Mouse (Mus musculus) MEL (cell line): ENCODE data around the gene Stat4. TPM values are rescaled to one million over a fixed set of nuclear protein-coding genes. Genes with fewer than 3 reads are reported as not detected.

Experiments used
- DNase-seq: peaks from one replicate; pipeline ENCODE4 v3.0.0; 2011; ENCODE audit warnings: low read depth, low spot score
- H3K27ac ChIP-seq: 2 replicates; pipeline ENCODE4 v1.5.1; 2012; ENCODE audit warnings: low read depth, mild to moderate bottlenecking, control low read depth, low read length, moderate library complexity; ENCODE audit not compliant: control insufficient read depth
- H3K27me3 ChIP-seq, 2 experiments: fragments of 150-350 bp in 1 of 2; sonication (generic) in 1 of 2; 2 replicates each; pipeline ENCODE4 v1.6.1; 2012; ENCODE audit warnings: low read length in 2 of 2, mild to moderate bottlenecking in 2 of 2, improper control_type of control experiment in 1 of 2, moderate library complexity in 1 of 2; ENCODE audit not compliant: insufficient read depth in 2 of 2, control insufficient read depth in 1 of 2
- H3K36me3 ChIP-seq, 2 experiments: 2 replicates each; pipeline ENCODE4 v1.6.1; 2012 to 2014; ENCODE audit warnings: low read length in 2 of 2, improper control_type of control experiment in 1 of 2, inconsistent platforms in 1 of 2, mild to moderate bottlenecking in 1 of 2; ENCODE audit not compliant: insufficient read depth in 2 of 2, control insufficient read depth in 1 of 2
- H3K4me1 ChIP-seq, 2 experiments: fragments of 150-350 bp in 1 of 2; sonication (generic) in 1 of 2; 2 replicates each; pipeline ENCODE4 v1.6.1; 2012; ENCODE audit warnings: low read length in 2 of 2, improper control_type of control experiment in 1 of 2, mild to moderate bottlenecking in 1 of 2; ENCODE audit not compliant: insufficient read depth in 2 of 2, control insufficient read depth in 1 of 2
- H3K4me3 ChIP-seq, 2 experiments: fragments of 150-350 bp in 1 of 2; sonication (generic) in 1 of 2; 2 replicates each; pipeline ENCODE4 v1.5.1; 2012; ENCODE audit warnings: low read depth in 2 of 2, low read length in 2 of 2, mild to moderate bottlenecking in 2 of 2, moderate library complexity in 2 of 2, control low read depth in 1 of 2, improper control_type of control experiment in 1 of 2; ENCODE audit not compliant: control insufficient read depth in 1 of 2, insufficient read depth in 1 of 2
- H3K79me2 ChIP-seq: 2 replicates; pipeline ENCODE4 v1.6.1; 2012; ENCODE audit warnings: mild to moderate bottlenecking, low read length, moderate library complexity; ENCODE audit not compliant: control insufficient read depth, poor library complexity, insufficient read depth
- H3K9ac ChIP-seq: 2 replicates; pipeline ENCODE4 v1.6.1; 2012; ENCODE audit warnings: low read depth, mild to moderate bottlenecking, control low read depth, low read length, moderate library complexity; ENCODE audit not compliant: control insufficient read depth, poor library complexity, severe bottlenecking
- H3K9me3 ChIP-seq: fragments of 150-350 bp; sonication (generic); replicated peaks from 2 replicates; pipeline ENCODE4 v1.6.1; 2012; ENCODE audit warnings: mild to moderate bottlenecking, low read length, improper control_type of control experiment, moderate library complexity; ENCODE audit not compliant: insufficient read depth
- BHLHE40 ChIP-seq: IDR thresholded peaks from 2 replicates; pipeline ENCODE4 v1.6.1; 2012; ENCODE audit warnings: low read depth, mild to moderate bottlenecking, inconsistent platforms, low read length, improper control_type of control experiment, borderline replicate concordance
- CTCF ChIP-seq, 3 experiments: IDR thresholded peaks in 2 of 3; conservative IDR thresholded peaks in 1 of 3; 2 replicates each; pipeline ENCODE4 v1.5.1; 2011 to 2012; ENCODE audit warnings: low read length in 3 of 3, low read depth in 2 of 3, mild to moderate bottlenecking in 2 of 3, improper control_type of control experiment in 1 of 3, inconsistent platforms in 1 of 3, mixed read lengths in 1 of 3, moderate library complexity in 1 of 3; ENCODE audit not compliant: control insufficient read depth in 1 of 3, insufficient read depth in 1 of 3, poor library complexity in 1 of 3, severe bottlenecking in 1 of 3
- EP300 ChIP-seq, 2 experiments: IDR thresholded peaks; 2 replicates each; pipeline ENCODE4 v1.6.1; 2011; ENCODE audit warnings: improper control_type of control experiment in 2 of 2, low read length in 2 of 2, low read depth in 1 of 2, mild to moderate bottlenecking in 1 of 2
- GABPA ChIP-seq: IDR thresholded peaks from 2 replicates; pipeline ENCODE4 v1.6.1; 2012; ENCODE audit warnings: low read depth, mild to moderate bottlenecking, inconsistent platforms, low read length, improper control_type of control experiment, moderate library complexity
- GATA1 ChIP-seq: IDR thresholded peaks from 2 replicates; pipeline ENCODE4 v1.6.1; 2011; ENCODE audit warnings: low read depth, low read length, improper control_type of control experiment
- KAT2A ChIP-seq: conservative IDR thresholded peaks from 2 replicates; pipeline ENCODE4 v1.6.1; 2012; ENCODE audit warnings: low read depth, low read length, improper control_type of control experiment, inconsistent platforms
- MAZ ChIP-seq: IDR thresholded peaks from 2 replicates; pipeline ENCODE4 v1.6.1; 2012; ENCODE audit warnings: low read depth, mild to moderate bottlenecking, inconsistent platforms, low read length, improper control_type of control experiment
- MXI1 ChIP-seq: IDR thresholded peaks from 2 replicates; pipeline ENCODE4 v1.6.1; 2011; ENCODE audit warnings: mild to moderate bottlenecking, low read depth, low read length, improper control_type of control experiment
- MYB ChIP-seq: IDR thresholded peaks from 2 replicates; pipeline ENCODE4 v1.6.1; 2011; ENCODE audit warnings: mild to moderate bottlenecking, low read depth, low read length, improper control_type of control experiment
- MYC ChIP-seq: IDR thresholded peaks from 2 replicates; pipeline ENCODE4 v1.6.1; 2011; ENCODE audit warnings: low read depth, mild to moderate bottlenecking, low read length, improper control_type of control experiment, moderate library complexity
- NRF1 ChIP-seq: IDR thresholded peaks from 2 replicates; pipeline ENCODE4 v1.6.1; 2014; ENCODE audit warnings: low read depth, mild to moderate bottlenecking, inconsistent platforms, low read length, improper control_type of control experiment, moderate library complexity; ENCODE audit not compliant: poor library complexity, insufficient read depth, severe bottlenecking
- POLR2AphosphoS2 ChIP-seq: IDR thresholded peaks from 2 replicates; pipeline ENCODE4 v1.6.1; 2011; ENCODE audit warnings: low read length, improper control_type of control experiment
- POLR2AphosphoS5 ChIP-seq: IDR thresholded peaks from 2 replicates; pipeline ENCODE4 v1.6.1; 2012; ENCODE audit warnings: low read depth, borderline replicate concordance, mild to moderate bottlenecking, inconsistent platforms, low read length, moderate library complexity, mixed read lengths
- RAD21 ChIP-seq: IDR thresholded peaks from 2 replicates; pipeline ENCODE4 v1.6.1; 2011; ENCODE audit warnings: mild to moderate bottlenecking, low read depth, low read length, improper control_type of control experiment
- RCOR1 ChIP-seq: IDR thresholded peaks from 2 replicates; pipeline ENCODE4 v1.6.1; 2012; ENCODE audit warnings: low read depth, mild to moderate bottlenecking, inconsistent platforms, low read length, improper control_type of control experiment
- SIN3A ChIP-seq: IDR thresholded peaks from 2 replicates; pipeline ENCODE4 v1.6.1; 2012; ENCODE audit warnings: low read length, improper control_type of control experiment, inconsistent platforms
- TCF12 ChIP-seq: IDR thresholded peaks from 2 replicates; pipeline ENCODE4 v1.6.1; 2014; ENCODE audit warnings: low read depth, mild to moderate bottlenecking, inconsistent platforms, low read length, improper control_type of control experiment, moderate library complexity
- ZC3H11A ChIP-seq: IDR thresholded peaks from 2 replicates; pipeline ENCODE4 v1.6.1; 2012; ENCODE audit warnings: low read depth, mild to moderate bottlenecking, inconsistent platforms, low read length, improper control_type of control experiment
- ZKSCAN1 ChIP-seq: IDR thresholded peaks from 2 replicates; pipeline ENCODE4 v1.6.1; 2012; ENCODE audit warnings: low read depth, mild to moderate bottlenecking, inconsistent platforms, low read length, improper control_type of control experiment, moderate library complexity
- ZNF384 ChIP-seq: IDR thresholded peaks from 2 replicates; pipeline ENCODE4 v1.6.1; 2012; ENCODE audit warnings: low read depth, mild to moderate bottlenecking, inconsistent platforms, low read length, improper control_type of control experiment
- polyA plus RNA-seq, 2 experiments: library from polyadenylated mRNA; stranded (reverse) in 1 of 2; unstranded in 1 of 2; fragments of >175 nt in 1 of 2; fragments of >200 nt in 1 of 2; gene quantifications; 2 replicates each; pipeline versions ENCODE4 v1.2.1 to v1.2.4; 2012; ENCODE audit warnings: low replicate concordance in 2 of 2, low read depth in 1 of 2; ENCODE audit not compliant: insufficient read length in 2 of 2, insufficient read depth in 1 of 2, missing spikeins in 1 of 2
- total RNA-seq: library from RNA; depleted of rRNA; stranded (reverse); fragments of 300-350 nt; gene quantifications from 2 replicates; pipeline ENCODE4 v1.2.3, GENCODE M21; 2012

Stat4 gene
- total and polyA plus RNA-seq, 3 experiments = not detected

DNA sequence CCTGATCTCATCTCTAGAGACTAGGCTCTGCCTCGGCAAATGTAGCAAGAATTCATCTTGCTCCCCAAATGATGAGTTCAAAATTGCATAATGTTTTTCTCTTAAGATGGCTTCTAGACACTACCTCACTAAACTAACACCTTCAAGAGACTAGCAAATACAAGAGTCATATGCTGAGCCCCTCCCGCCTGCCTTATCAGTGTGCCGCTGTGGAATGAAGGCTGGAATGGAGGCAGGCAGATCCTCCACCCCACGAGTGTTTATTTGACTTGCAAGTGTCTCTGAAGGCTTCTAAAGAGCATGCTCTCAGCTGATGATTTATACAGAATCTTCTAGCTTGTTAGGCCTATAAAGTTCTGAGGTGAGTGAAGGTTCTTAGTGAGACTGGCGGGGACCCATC, 11.4 kb upstream of the Stat4 start:
- no peak overlapping the region for H3K4me3 ChIP-seq
- no peaks in the 10 kb centered on the region for H3K36me3 ChIP-seq
- no peak for DNase-seq
- TF ChIP-seq MYC = no peak
- no peak for TF ChIP-seq POLR2AphosphoS5
- TF ChIP-seq, all 39 proteins: peak for 0
- Histone ChIP-seq H3K27ac (no peak overlapping the region), H3K4me1 (no peaks in the 10 kb centered on the region), H3K9me3 (no peaks in the 10 kb centered on the region), H3K27me3 (no peaks in the 10 kb centered on the region; a peak in 1 of 4 replicates), H3K79me2 (no peaks in the 10 kb centered on the region), H3K9ac (no peak overlapping the region)

DNA sequence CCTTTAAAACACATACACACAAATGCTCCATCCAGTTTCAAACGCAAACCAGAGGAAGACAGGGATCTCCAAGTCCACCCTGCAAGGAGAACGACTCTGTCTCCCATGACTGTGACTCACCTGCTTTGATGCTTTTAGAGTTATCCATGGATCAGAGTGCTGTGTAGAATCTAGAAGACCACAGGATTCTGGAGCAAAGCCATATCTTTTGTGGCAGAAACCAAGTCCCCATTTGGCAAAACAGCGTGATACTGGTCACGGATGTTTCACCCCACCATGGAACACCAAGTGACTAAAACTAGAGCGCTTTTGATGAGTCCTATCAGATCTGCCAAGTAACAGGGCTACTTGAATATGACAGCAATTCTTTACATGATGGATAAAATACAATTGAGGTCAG, 7.9 kb upstream of the Stat4 start:
- Histone ChIP-seq H3K4me3 (no peak overlapping the region), H3K79me2 (no peaks in the 10 kb centered on the region)
- no peak for TF ChIP-seq MYC
- TF ChIP-seq NRF1 = no peak
- no peak for TF ChIP-seq ZKSCAN1
- TF ChIP-seq SIN3A = no peak
- no peak for TF ChIP-seq EP300 (IDR thresholded peaks at IDR 0.05; ENCODE audit: low read depth in 1 of 2, low read length in 2 of 2)
- no peak for TF ChIP-seq MAZ
- TF ChIP-seq GATA1 = no peak
- no peak for TF ChIP-seq RAD21
- no peak for TF ChIP-seq TCF12
- no peak for TF ChIP-seq RCOR1
- no peak for TF ChIP-seq ZC3H11A
- TF ChIP-seq KAT2A = no peak
- TF ChIP-seq CTCF (IDR thresholded peaks at IDR 0.05 in 2 of 3, conservative IDR thresholded peaks at IDR 0.05 in 1 of 3; ENCODE audit: control insufficient read depth in 1 of 3, insufficient read depth in 1 of 3, low read depth in 2 of 3, low read length in 3 of 3, poor library complexity in 1 of 3, severe bottlenecking in 1 of 3) = no peak
- TF ChIP-seq, all 39 proteins: peak for 0
- H3K36me3 ChIP-seq = no peaks in the 10 kb centered on the region
- H3K9ac ChIP-seq = no peak overlapping the region
- no peaks in the 10 kb centered on the region for H3K4me1 ChIP-seq
- no peak overlapping the region for H3K27ac ChIP-seq
- H3K9me3 ChIP-seq = no peaks in the 10 kb centered on the region
- DNase-seq = no peak
- H3K27me3 ChIP-seq = no peaks in the 10 kb centered on the region; a peak in 1 of 4 replicates

- Histone ChIP-seq H3K9me3 (no peaks in the 10 kb centered on the region), H3K4me3 (no peak overlapping the region), H3K4me1 (no peaks in the 10 kb centered on the region), H3K79me2 (no peaks in the 10 kb centered on the region), H3K27ac (no peak overlapping the region), H3K9ac (no peak overlapping the region), H3K36me3 (no peaks in the 10 kb centered on the region), H3K27me3 (no peaks in the 10 kb centered on the region)
- no peak for DNase-seq
- TF ChIP-seq ZNF384 = no peak
- TF ChIP-seq TCF12 = no peak
- TF ChIP-seq MYB = no peak
- TF ChIP-seq NRF1 = no peak
- TF ChIP-seq POLR2AphosphoS2 = no peak
- TF ChIP-seq BHLHE40 = no peak
- TF ChIP-seq GABPA = no peak
- no peak for TF ChIP-seq POLR2AphosphoS5
- TF ChIP-seq MXI1 = no peak
- no peak for TF ChIP-seq MAZ
- TF ChIP-seq KAT2A = no peak
Observed at GRCm38 (mm10) chr1:51991983-51992609, 5.1 kb downstream of the Stat4 start.
